Mouse (Mus musculus): ENCODE data around the gene Crygn.

- TF ChIP-seq TCF12 (IDR thresholded peaks at IDR 0.05; ENCODE audit: low read depth, low read length) (no peak), POLR2A (IDR thresholded peaks at IDR 0.05; ENCODE audit: low read depth, low read length) (no peak), JUND (conservative IDR thresholded peaks at IDR 0.05; ENCODE audit: low read depth, low read length) (no peak), JUN (IDR thresholded peaks at IDR 0.05; ENCODE audit: insufficient read depth, low read depth, low read length) (no peak)
These were observed 23.2 kb upstream of the Crygn start for GRCm38 (mm10) chr5:24781048-24781447.
